In the genomic region with DNA sequence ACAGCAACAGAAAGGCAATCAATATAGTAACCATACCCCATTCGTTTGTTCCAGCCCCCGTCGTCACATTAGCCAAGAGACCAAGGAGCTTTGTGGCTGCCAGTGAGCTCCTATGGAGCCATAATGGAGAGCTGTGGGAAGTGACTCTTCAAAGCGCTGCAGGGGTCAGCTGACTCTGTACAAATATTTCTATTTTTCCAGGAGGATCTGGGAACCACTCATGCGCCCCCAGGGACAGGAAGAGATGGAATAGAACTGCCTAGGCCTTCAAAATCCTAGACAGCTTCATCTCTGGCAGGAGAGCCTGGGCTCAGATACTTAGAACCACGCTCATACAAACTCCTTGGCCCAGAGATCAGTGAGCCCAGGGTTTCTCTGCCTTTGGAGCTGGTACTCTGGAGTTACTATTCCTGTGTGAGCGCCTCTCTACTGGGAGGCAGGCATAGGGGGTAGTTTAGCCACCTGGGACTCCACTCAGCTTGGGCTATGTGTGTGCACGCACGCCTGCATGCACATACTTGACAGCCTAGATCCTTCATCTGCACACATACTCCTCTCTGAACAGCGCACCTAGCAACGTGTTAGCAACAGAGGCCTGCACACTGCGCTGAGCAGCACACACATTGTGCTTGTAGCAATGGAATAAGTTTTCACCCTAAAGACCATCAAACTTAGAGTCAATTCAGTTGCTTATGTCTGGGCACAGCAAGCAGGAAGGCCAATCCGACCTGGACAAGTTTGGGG, we compare ENCODE assay signal across 36 mouse cellular contexts. TPM values are rescaled to one million over a fixed set of nuclear protein-coding genes. Genes with fewer than 3 reads are reported as not detected.
DNase-seq lines count a peak whose midpoint lies in the region; ATAC-seq and TF ChIP-seq lines count a peak whose summit lies in the region.
"Had no signal": no experiment of that assay in that cellular context is flagged by ENCODE, and none has a peak within 500 bp of the region (broad histone marks: within the 10 kb centered on the region; RNA-seq: fewer than 3 reads in every experiment).

No protein-coding gene starts in this region.

- DNase-seq in heart, adult 11 months = peak; percentile 92
- no peak for DNase-seq in layer of hippocampus, adult 2 months (ENCODE audit: low spot score in 2 of 2)
- no peak for DNase-seq in layer of hippocampus, adult 8-10 months (ENCODE audit: low spot score in 2 of 2)
- peak; percentile 55 for DNase-seq in brain, adult 2 months (ENCODE audit: low read depth, low spot score)
- no peak for DNase-seq in adrenal gland, adult (ENCODE audit: inconsistent age in 2 of 2, low spot score in 1 of 2)
- DNase-seq: adrenal gland, adult 8-10 months; adrenal gland, postnatal 25 days; cerebellum, adult 11 months; cerebellum, adult 2 months; cerebellum, adult 9-11 months; cerebellum, postnatal 25 days; embryo, embryonic 11 days; kidney, adult 18-20 months had no signal

- TF ChIP-seq CTCF in layer of hippocampus, adult 2 months (conservative IDR thresholded peaks at IDR 0.05) = no peak

- no peaks in the 10 kb centered on the region for H3K36me3 ChIP-seq in heart, embryonic 12.5 days
- H3K36me3 ChIP-seq: embryonic facial prominence, embryonic 10.5 days; embryonic facial prominence, embryonic 13.5 days; forebrain, embryonic 12.5 days had no signal

- 86% methylated on average over 13 of the region's 13 CpGs for WGBS in heart, embryonic 12.5 days

- H3K27ac ChIP-seq in heart, embryonic 12.5 days (ENCODE audit: poor library complexity, severe bottlenecking) = no peak overlapping the region
- H3K27ac ChIP-seq in layer of hippocampus, adult 2 months = peak overlapping the region; percentile 77
- 0 out of 2 replicates have a peak overlapping the region, but pooled peaks have one; percentile 8 for H3K27ac ChIP-seq in brown adipose tissue, adult 24 weeks (replicated peaks; ENCODE audit: low read depth, low read length)
- H3K27ac ChIP-seq: embryonic facial prominence, embryonic 10.5 days; embryonic facial prominence, embryonic 13.5 days; forebrain, embryonic 12.5 days; heart, embryonic 10.5 days; hindbrain, embryonic 12.5 days; hindbrain, postnatal 0 days had no signal

- peaks cover 33% of the 10 kb centered on the region for H3K4me1 ChIP-seq in heart, embryonic 12.5 days (replicated peaks)
- H3K4me1 ChIP-seq in brown adipose tissue, adult 24 weeks (ENCODE audit: control insufficient read depth, insufficient read depth, insufficient read length, low read length) = peaks cover 26% of the 10 kb centered on the region
- H3K4me1 ChIP-seq: embryonic facial prominence, embryonic 13.5 days; forebrain, embryonic 12.5 days had no signal

- H3K27me3 ChIP-seq in heart, embryonic 12.5 days (replicated peaks) = no peaks in the 10 kb centered on the region
- H3K27me3 ChIP-seq: embryonic facial prominence, embryonic 13.5 days; forebrain, embryonic 12.5 days; hindbrain, embryonic 12.5 days had no signal

- no peak overlapping the region for H3K4me2 ChIP-seq in heart, embryonic 12.5 days
- H3K4me2 ChIP-seq: embryonic facial prominence, embryonic 13.5 days; forebrain, embryonic 12.5 days; hindbrain, embryonic 12.5 days had no signal

- no peak overlapping the region for H3K4me3 ChIP-seq in heart, embryonic 12.5 days
- no peak overlapping the region for H3K4me3 ChIP-seq in layer of hippocampus, adult 2 months
- H3K4me3 ChIP-seq in brown adipose tissue, adult 24 weeks (ENCODE audit: insufficient read depth, low read depth, low read length) = no peak overlapping the region
- H3K4me3 ChIP-seq: embryonic facial prominence, embryonic 10.5 days; embryonic facial prominence, embryonic 13.5 days; erythroblast, embryonic 14.5 days; forebrain, embryonic 12.5 days; heart, embryonic 10.5 days; hindbrain, embryonic 12.5 days had no signal

- H3K9ac ChIP-seq in heart, embryonic 12.5 days = no peak overlapping the region
- H3K9ac ChIP-seq: embryonic facial prominence, embryonic 13.5 days; forebrain, embryonic 12.5 days; hindbrain, embryonic 12.5 days had no signal

- ATAC-seq in heart, embryonic 12.5 days (ENCODE audit: insufficient number of reproducible peaks, low FRiP score) = no peak
- ATAC-seq: CD4-positive, CD25-positive, alpha-beta regulatory T cell, adult 4 months; forebrain, embryonic 16.5 days; hindbrain, postnatal 0 days; inflammation-experienced regulatory T-cells, adult 6 months; intestine, embryonic 16.5 days had no signal

- no peaks in the 10 kb centered on the region for H3K9me3 ChIP-seq in heart, embryonic 12.5 days (replicated peaks)
- H3K9me3 ChIP-seq: embryonic facial prominence, embryonic 10.5 days; embryonic facial prominence, embryonic 13.5 days; forebrain, embryonic 12.5 days; heart, embryonic 10.5 days; hindbrain, embryonic 12.5 days had no signal

RNA-seq across cellular contexts. Expression of gene 1700019N19Rik, which starts 21.1 kb away (rescaled TPM):
- polyA plus RNA-seq in heart, embryonic 12.5 days (2016; fragmentation: Nextera tagmentation; extraction: Ambion mirVana) = not detected in 2 replicates
- under 1 TPM in 1 of 2 experiments, not detected in 1; 0.37 TPM for total RNA-seq in layer of hippocampus, adult 2 months (2021)
- under 1 TPM in 1 of 4 experiments, not detected in 3; 0.33 TPM for total RNA-seq in layer of hippocampus, adult 8-10 months (2022)
- polyA plus RNA-seq in brown adipose tissue, adult 24 weeks (2012; ENCODE audit: insufficient read depth, insufficient read length, missing spikeins) = not detected in 2 replicates
- total RNA-seq: adrenal gland, postnatal 25 days; common myeloid progenitor, adult 5-6 weeks; gastrocnemius, adult 8-10 months; gastrocnemius, postnatal 36 days; granulocyte monocyte progenitor cell, adult 5-6 weeks; heart, postnatal 25 days; hematopoietic stem cell, adult 5-6 weeks; hindbrain, postnatal 0 days; MEL had no signal
- polyA plus RNA-seq: C2C12; CD4-positive, CD25-positive, alpha-beta regulatory T cell, adult 4 months; cerebellum, adult 2 months; embryonic facial prominence, embryonic 13.5 days; erythroblast, embryonic 14.5 days; forebrain, embryonic 12.5 days; forebrain, embryonic 16.5 days; heart, embryonic 10.5 days; heart, embryonic 14.5 days; heart, postnatal 0 days; hindbrain, embryonic 12.5 days; hindbrain, postnatal 0 days; inflammation-experienced regulatory T-cells, adult 6 months; intestine, embryonic 16.5 days had no signal

RNA-seq across cellular contexts. Expression of gene Pnliprp2, which starts 55.8 kb away (rescaled TPM):
- 0.10 TPM in 1 of 2 replicates, not detected in the other for polyA plus RNA-seq in heart, embryonic 12.5 days (2016; fragmentation: Nextera tagmentation; extraction: Ambion mirVana)
- total RNA-seq in layer of hippocampus, adult 2 months (2021) = under 1 TPM in 1 of 2 experiments, not detected in 1; 0.22 TPM
- under 1 TPM; 0.20 to 0.49 (median 0.23) TPM for total RNA-seq in layer of hippocampus, adult 8-10 months (2022)
- not detected in 2 replicates for polyA plus RNA-seq in brown adipose tissue, adult 24 weeks (2012; ENCODE audit: insufficient read depth, insufficient read length, missing spikeins)
- total RNA-seq: adrenal gland, adult 8-10 months; adrenal gland, postnatal 25 days; common myeloid progenitor, adult 5-6 weeks; gastrocnemius, adult 8-10 months; gastrocnemius, postnatal 36 days; granulocyte monocyte progenitor cell, adult 5-6 weeks; heart, postnatal 25 days; hematopoietic stem cell, adult 5-6 weeks; hindbrain, postnatal 0 days; MEL had no signal
- polyA plus RNA-seq: C2C12; CD4-positive, CD25-positive, alpha-beta regulatory T cell, adult 4 months; cerebellum, adult 2 months; embryonic facial prominence, embryonic 10.5 days; embryonic facial prominence, embryonic 13.5 days; erythroblast, embryonic 14.5 days; forebrain, embryonic 12.5 days; heart, embryonic 14.5 days; heart, postnatal 0 days; hindbrain, embryonic 12.5 days; hindbrain, postnatal 0 days; inflammation-experienced regulatory T-cells, adult 6 months had no signal

Comparison
In these comparisons a context has a peak if more than half of its experiments do, and no peak if none do; other contexts are left out.
1. DNase-seq: peak in heart, adult 11 months (single experiment) and brain, adult 2 months (single experiment); none in layer of hippocampus, adult 2 months (0 of 2), layer of hippocampus, adult 8-10 months (0 of 2) and adrenal gland, adult (0 of 2).